Mouse (Mus musculus) liver, embryonic 13.5 days (tissue): ENCODE data around the gene Cnp. TPM values are rescaled to one million over a fixed set of nuclear protein-coding genes. Genes with fewer than 3 reads are reported as not detected.

ENCODE experiments used
- ATAC-seq: fragments of 200-750 bp; cut with Nextera tagmentation; 2 replicates; pipeline ENCODE4 v1.8.0; 2017; ENCODE audit warnings: low read depth, mild to moderate bottlenecking, moderate number of reproducible peaks, moderate library complexity
- DNase-seq: peaks from one replicate; pipeline ENCODE4 v3.0.0; 2022
- H3K27ac ChIP-seq: fragments of 300-500 bp; sonication (generic); 2 replicates; pipeline ENCODE4 v1.5.1; 2015; ENCODE audit warnings: moderate library complexity, mild to moderate bottlenecking, inconsistent platforms
- H3K27me3 ChIP-seq: fragments of 300-500 bp; sonication (generic); 2 replicates; pipeline ENCODE4 v1.6.1; 2015; ENCODE audit warnings: mild to moderate bottlenecking, inconsistent platforms
- H3K36me3 ChIP-seq: fragments of 300-500 bp; sonication (generic); 2 replicates; pipeline ENCODE4 v1.6.1; 2015; ENCODE audit warnings: mild to moderate bottlenecking, inconsistent platforms
- H3K4me1 ChIP-seq: fragments of 300-500 bp; sonication (generic); replicated peaks from 2 replicates; pipeline ENCODE4 v1.6.1; 2015; ENCODE audit warnings: inconsistent platforms
- H3K4me2 ChIP-seq: fragments of 300-500 bp; sonication (generic); 2 replicates; pipeline ENCODE4 v1.6.1; 2015; ENCODE audit warnings: inconsistent platforms, mild to moderate bottlenecking, moderate library complexity
- H3K4me3 ChIP-seq: fragments of 300-500 bp; sonication (generic); replicated peaks from 2 replicates; pipeline ENCODE4 v1.5.1; 2015; ENCODE audit warnings: mild to moderate bottlenecking, inconsistent platforms
- H3K9ac ChIP-seq: fragments of 300-500 bp; sonication (generic); 2 replicates; pipeline ENCODE4 v1.6.1; 2015; ENCODE audit warnings: mild to moderate bottlenecking, inconsistent platforms
- H3K9me3 ChIP-seq: fragments of 300-500 bp; sonication (generic); replicated peaks from 2 replicates; pipeline ENCODE4 v1.6.1; 2016; ENCODE audit warnings: inconsistent platforms
- WGBS: fragments of 180-500 bp; shearing (Covaris S2); methylation state at CpG from one replicate; pipeline ENCODE4 v1.1.7; 2015; ENCODE audit not compliant: insufficient replicate concordance; 5-methylcytosine and 5-hydroxymethylcytosine counted together
- polyA plus RNA-seq: library from polyadenylated mRNA; unstranded; fragments of >200 nt; fragmentation: Nextera tagmentation; extraction: Ambion mirVana; gene quantifications from 2 replicates; pipeline ENCODE4 v1.2.1, GENCODE M21; 2015

Cnp gene
- polyA plus RNA-seq, 1 experiment from 2014 or later = 13.2 TPM

- DNase-seq = peak; percentile 20
- 53% methylated on average over 5 of the region's 5 CpGs for WGBS
- peak overlapping the region; percentile 16 for H3K27ac ChIP-seq
- H3K4me1 ChIP-seq = peaks cover 72% of the 10 kb centered on the region
- H3K9me3 ChIP-seq = no peaks in the 10 kb centered on the region
- peak overlapping the region; percentile 85 for H3K9ac ChIP-seq
- no peak for ATAC-seq
- H3K27me3 ChIP-seq = no peaks in the 10 kb centered on the region
- H3K4me3 ChIP-seq = peak overlapping the region; percentile 82
- peak overlapping the region; percentile 79 for H3K4me2 ChIP-seq
- peaks cover 24% of the 10 kb centered on the region for H3K36me3 ChIP-seq
Measured at GRCm38 (mm10) chr11:100623867-100624266, 49.2 kb downstream of the Cnp start.

GRCm38 (mm10) chr11:100625754-100626700 is 51.3 kb downstream of the Cnp start:
- ATAC-seq (no peak), DNase-seq (no peak)
- Histone ChIP-seq H3K27ac (peak overlapping the region; percentile 14), H3K9ac (no peak overlapping the region), H3K4me2 (no peak overlapping the region), H3K36me3 (peaks cover 24% of the 10 kb centered on the region), H3K27me3 (peaks cover 6% of the 10 kb centered on the region), H3K9me3 (no peaks in the 10 kb centered on the region), H3K4me1 (peaks cover 62% of the 10 kb centered on the region), H3K4me3 (no peak overlapping the region)
- 87% methylated on average over 23 of the region's 23 CpGs for WGBS

GRCm38 (mm10) chr11:100626701-100627195 is 52.0 kb downstream of the Cnp start:
- DNase-seq (peak; percentile 59), ATAC-seq (peak; percentile 56)
- WGBS = 12% methylated on average over 9 of the region's 9 CpGs
- peak overlapping the region; percentile 2; the same call in 1 of the 2 replicates for H3K4me2 ChIP-seq
- H3K4me1 ChIP-seq = peaks cover 62% of the 10 kb centered on the region
- H3K27ac ChIP-seq = 0 out of 2 replicates have a peak overlapping the region, but pooled peaks have one; percentile 14
- peaks cover 6% of the 10 kb centered on the region for H3K27me3 ChIP-seq
- no peaks in the 10 kb centered on the region for H3K9me3 ChIP-seq
- H3K4me3 ChIP-seq = no peak overlapping the region
- no peak overlapping the region for H3K9ac ChIP-seq
- peaks cover 24% of the 10 kb centered on the region for H3K36me3 ChIP-seq

GRCm38 (mm10) chr11:100628056-100628455 is 53.4 kb downstream of the Cnp start:
- no peak for ATAC-seq
- Histone ChIP-seq H3K4me3 (no peak overlapping the region), H3K4me2 (no peak overlapping the region), H3K27ac (no peak overlapping the region), H3K4me1 (peaks cover 57% of the 10 kb centered on the region), H3K9me3 (no peaks in the 10 kb centered on the region), H3K36me3 (peaks cover 24% of the 10 kb centered on the region), H3K27me3 (peaks cover 6% of the 10 kb centered on the region), H3K9ac (no peak overlapping the region)
- 66% methylated on average over 5 of the region's 5 CpGs for WGBS
- DNase-seq = no peak

GRCm38 (mm10) chr11:100628862-100629352 is 54.2 kb downstream of the Cnp start:
- Histone ChIP-seq H3K4me1 (peaks cover 48% of the 10 kb centered on the region), H3K9me3 (no peaks in the 10 kb centered on the region), H3K4me3 (no peak overlapping the region), H3K4me2 (no peak overlapping the region), H3K9ac (no peak overlapping the region), H3K27me3 (peaks cover 12% of the 10 kb centered on the region), H3K27ac (no peak overlapping the region), H3K36me3 (peaks cover 24% of the 10 kb centered on the region)
- WGBS = 53% methylated on average over 13 of the region's 13 CpGs
- DNase-seq (no peak), ATAC-seq (no peak)

- no peaks in the 10 kb centered on the region for H3K36me3 ChIP-seq
- WGBS = 45% methylated on average over 7 of the region's 7 CpGs
- no peak overlapping the region for H3K4me2 ChIP-seq
- DNase-seq (no peak), ATAC-seq (no peak)
- no peaks in the 10 kb centered on the region for H3K4me1 ChIP-seq
- no peak overlapping the region for H3K4me3 ChIP-seq
- no peak overlapping the region for H3K27ac ChIP-seq
- no peak overlapping the region for H3K9ac ChIP-seq
- H3K27me3 ChIP-seq = peaks cover 44% of the 10 kb centered on the region
- no peaks in the 10 kb centered on the region for H3K9me3 ChIP-seq
Measured at GRCm38 (mm10) chr11:100634530-100634929, 59.8 kb downstream of the Cnp start.

- peaks cover 7% of the 10 kb centered on the region; the same call in 1 of the 2 replicates for H3K4me1 ChIP-seq
- no peaks in the 10 kb centered on the region for H3K9me3 ChIP-seq
- peak overlapping the region; percentile 18; the same call in 1 of the 2 replicates for H3K4me3 ChIP-seq
- peak overlapping the region; percentile 56 for H3K4me2 ChIP-seq
- H3K36me3 ChIP-seq = no peaks in the 10 kb centered on the region
- DNase-seq (no peak), ATAC-seq (no peak)
- H3K27ac ChIP-seq = no peak overlapping the region
- H3K9ac ChIP-seq = no peak overlapping the region
- WGBS = 7% methylated on average over 52 of the region's 52 CpGs
- H3K27me3 ChIP-seq = peaks cover 59% of the 10 kb centered on the region
Measured at GRCm38 (mm10) chr11:100640159-100640906, 65.6 kb downstream of the Cnp start.

Other genes with a start within 250 kb of the Cnp start
- not detected in 2 replicates for gene Gast, start 240.5 kb upstream of the Cnp start, polyA plus RNA-seq
- gene Hap1, start 218.8 kb upstream of the Cnp start, polyA plus RNA-seq = 0.37 and 0.50 TPM in 2 replicates
- gene Jup, start 177.1 kb upstream of the Cnp start, polyA plus RNA-seq = 13.2 and 15.5 TPM in 2 replicates
- gene P3h4, start 160.1 kb upstream of the Cnp start, polyA plus RNA-seq = 5.8 and 6.0 TPM in 2 replicates
- gene Fkbp10, start 159.2 kb upstream of the Cnp start, polyA plus RNA-seq = 11.8 and 13.1 TPM in 2 replicates
- gene Nt5c3b, start 133.1 kb upstream of the Cnp start, polyA plus RNA-seq = 25.1 and 27.6 TPM in 2 replicates
- gene Klhl10, start 133.0 kb upstream of the Cnp start, polyA plus RNA-seq = 0.08 and 0.24 TPM in 2 replicates
- gene Klhl11, start 102.2 kb upstream of the Cnp start, polyA plus RNA-seq = 2.4 and 2.6 TPM in 2 replicates
- 86.2 and 108 TPM in 2 replicates for gene Acly, start 46.9 kb upstream of the Cnp start, polyA plus RNA-seq
- gene Ttc25, start 29.3 kb upstream of the Cnp start, polyA plus RNA-seq = 0.08 and 0.16 TPM in 2 replicates
- gene Nkiras2, start 44.3 kb downstream of the Cnp start, polyA plus RNA-seq = 19.9 and 20.9 TPM in 2 replicates
- 70.7 and 86.2 TPM in 2 replicates for gene Dnajc7, start 45.3 kb downstream of the Cnp start, polyA plus RNA-seq
- not detected in 2 replicates for gene Zfp385c, start 117.6 kb downstream of the Cnp start, polyA plus RNA-seq
- gene Dhx58, start 129.4 kb downstream of the Cnp start, polyA plus RNA-seq = 1.6 and 1.7 TPM in 2 replicates
- gene Kat2a, start 137.6 kb downstream of the Cnp start, polyA plus RNA-seq = 20.9 and 23.8 TPM in 2 replicates
- gene Hspb9, start 138.9 kb downstream of the Cnp start, polyA plus RNA-seq = 0.17 and 0.43 TPM in 2 replicates
- 18.8 and 20.5 TPM in 2 replicates for gene Rab5c, start 163.3 kb downstream of the Cnp start, polyA plus RNA-seq
- gene Kcnh4, start 185.0 kb downstream of the Cnp start, polyA plus RNA-seq = not detected in 2 replicates
- gene Hcrt, start 188.0 kb downstream of the Cnp start, polyA plus RNA-seq = not detected in 2 replicates
- gene Ghdc, start 196.1 kb downstream of the Cnp start, polyA plus RNA-seq = 1.4 and 2.4 TPM in 2 replicates